Mouse (Mus musculus): ENCODE data around the gene Gkn3. TPM values are rescaled to one million over a fixed set of nuclear protein-coding genes. Genes with fewer than 3 reads are reported as not detected.
A peak's percentile ranks its signal among the peaks of the same experiment; 100 is the strongest.

Gene Gkn3
- total RNA-seq (2017) = not detected in 2 replicates

DNA sequence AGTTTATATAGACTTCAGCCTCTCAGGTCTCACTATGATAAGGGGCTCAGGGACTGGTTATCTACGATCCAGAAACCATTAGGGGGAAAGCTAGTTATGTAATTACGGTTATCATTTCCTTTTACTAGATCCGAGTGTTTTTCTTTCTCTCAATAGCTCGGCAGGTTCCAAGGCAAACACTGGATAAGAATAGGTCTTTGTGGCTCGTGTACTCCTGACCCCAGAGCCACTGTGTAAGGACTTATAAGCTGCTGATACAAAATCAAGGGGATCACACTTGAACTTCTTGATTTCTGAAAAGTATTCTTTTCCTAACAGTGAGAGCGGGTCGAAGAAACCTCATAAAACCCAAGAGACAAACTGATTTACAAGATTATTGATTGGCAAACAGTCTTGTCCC is at the start of gene Gkn3:
Gkn3 (minus strand) TSS at position 59 of the 400 bp plus-strand sequence.
- no peak for ATAC-seq (replicated peaks; ENCODE audit: low read depth, poor library complexity, severe bottlenecking)

GRCm38 (mm10) chr6:87436745-87437144 is 48.0 kb upstream of the Gkn3 start:
- ATAC-seq (replicated peaks; ENCODE audit: low read depth, poor library complexity, severe bottlenecking) = no peak

DNA sequence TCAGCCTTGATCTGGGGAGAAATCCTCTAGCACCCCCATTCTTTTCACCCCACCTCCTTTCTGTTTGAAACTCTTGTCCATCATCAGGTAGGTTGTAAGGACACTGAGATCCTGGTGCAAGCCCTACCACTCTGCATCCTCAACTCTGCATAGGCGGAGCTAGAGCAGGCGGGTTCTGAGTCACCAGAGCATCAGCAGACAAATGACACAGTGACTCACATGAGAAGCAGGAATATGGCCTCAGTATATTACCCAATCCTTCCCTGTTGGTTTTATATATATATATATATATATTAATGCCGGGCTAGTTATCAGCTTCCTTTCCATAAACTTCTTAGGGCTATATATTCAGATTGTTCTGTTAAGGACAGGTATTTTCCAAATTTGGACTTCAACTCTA is 47.1 kb upstream of the Gkn3 start:
- no peak for ATAC-seq (replicated peaks; ENCODE audit: low read depth, poor library complexity, severe bottlenecking)

DNA sequence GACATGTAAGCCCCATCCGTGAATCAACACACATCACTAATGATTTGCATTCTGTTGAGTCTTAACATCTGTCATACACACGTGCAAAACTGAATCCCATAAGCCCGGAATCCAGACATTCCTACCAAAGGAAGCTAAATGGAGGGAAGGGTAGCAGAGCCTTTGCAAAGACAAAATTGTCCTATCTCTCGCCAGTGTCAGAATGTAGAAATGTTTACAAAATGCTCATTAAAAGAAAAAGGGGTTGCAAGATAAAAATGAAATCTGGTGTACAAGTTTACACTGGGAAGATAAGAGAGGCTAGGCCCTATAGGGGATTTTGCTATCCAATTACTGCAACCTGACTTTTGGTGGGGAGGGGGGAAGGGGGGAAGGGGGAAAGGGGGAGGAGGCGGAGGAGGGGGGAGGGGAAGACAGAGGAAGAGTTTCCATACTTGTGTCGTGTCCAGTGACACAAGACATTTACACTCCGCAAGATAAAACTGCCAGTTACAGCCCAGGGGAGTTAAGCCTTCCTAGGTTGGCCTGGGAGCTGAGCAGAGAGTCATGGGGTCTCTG is 39.8 kb upstream of the Gkn3 start, which contains the start of gene Bmp10:
Bmp10 (plus strand) TSS at position 508 of the 558 bp plus-strand sequence.
- no peak for ATAC-seq (replicated peaks; ENCODE audit: low read depth, poor library complexity, severe bottlenecking)

DNA sequence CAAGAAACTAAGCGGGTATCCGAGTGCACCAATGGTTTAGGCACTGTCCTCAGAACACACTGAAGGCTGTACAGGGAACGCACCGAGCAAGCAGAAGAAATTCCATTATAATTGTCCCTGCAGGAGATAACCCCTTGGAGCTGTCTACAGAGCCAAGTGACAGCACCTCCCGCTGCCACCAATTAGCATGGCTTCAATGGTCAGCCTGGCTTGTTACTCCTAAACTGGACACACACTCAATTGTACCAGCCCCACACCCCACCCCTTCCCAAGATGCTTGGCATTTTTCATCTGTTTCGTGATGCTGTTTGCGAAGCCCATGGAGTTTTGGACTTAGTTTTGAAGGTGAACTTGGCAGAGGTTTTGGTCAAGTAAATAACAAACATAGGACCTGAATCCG is 38.9 kb upstream of the Gkn3 start:
- no peak for ATAC-seq (replicated peaks; ENCODE audit: low read depth, poor library complexity, severe bottlenecking)

- no peak for ATAC-seq (replicated peaks; ENCODE audit: low read depth, poor library complexity, severe bottlenecking)
These were observed 38.2 kb upstream of the Gkn3 start for GRCm38 (mm10) chr6:87426954-87427353.

DNA sequence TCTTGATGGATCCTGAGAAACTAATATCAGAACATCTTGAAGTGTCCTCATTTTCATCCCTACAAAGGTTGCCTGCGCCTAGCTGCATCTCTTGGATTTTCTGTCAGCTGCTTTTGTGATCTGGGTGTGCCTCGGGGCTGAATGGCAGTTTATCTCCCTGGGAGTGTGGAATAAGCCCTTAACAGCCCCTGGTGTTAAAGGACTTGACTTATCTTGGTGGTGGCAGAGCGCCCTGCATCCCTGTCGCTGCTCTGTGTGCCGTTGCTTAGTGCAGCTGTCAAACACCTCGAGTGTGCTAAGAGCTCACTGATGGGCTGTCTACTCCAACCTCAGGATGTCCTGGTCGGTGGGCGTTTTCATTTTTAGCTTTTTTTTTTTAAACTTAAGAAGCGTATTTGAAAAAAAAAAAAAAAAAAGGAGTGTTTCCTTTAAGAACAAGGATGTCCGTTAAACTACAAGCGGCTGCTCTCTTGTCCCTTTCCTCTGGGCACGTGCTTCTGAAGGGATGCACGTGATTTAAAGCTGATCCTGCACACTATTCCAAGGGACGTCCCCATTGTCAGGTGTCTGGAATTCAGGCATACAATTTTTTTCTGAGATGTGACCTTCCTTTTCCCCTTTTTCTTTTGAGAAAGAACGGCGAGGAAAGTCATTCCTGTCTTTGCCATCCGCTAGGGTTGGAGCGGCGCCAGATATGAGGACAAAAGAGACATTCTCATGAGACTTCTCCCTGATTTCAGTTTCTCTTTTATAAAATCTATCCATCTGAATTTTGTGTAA is 35.5 kb upstream of the Gkn3 start:
- peak; percentile 62 for ATAC-seq (replicated peaks; ENCODE audit: low read depth, poor library complexity, severe bottlenecking)

- ATAC-seq (replicated peaks; ENCODE audit: low read depth, poor library complexity, severe bottlenecking) = no peak
These were observed 33.6 kb upstream of the Gkn3 start for GRCm38 (mm10) chr6:87422304-87422703.

DNA sequence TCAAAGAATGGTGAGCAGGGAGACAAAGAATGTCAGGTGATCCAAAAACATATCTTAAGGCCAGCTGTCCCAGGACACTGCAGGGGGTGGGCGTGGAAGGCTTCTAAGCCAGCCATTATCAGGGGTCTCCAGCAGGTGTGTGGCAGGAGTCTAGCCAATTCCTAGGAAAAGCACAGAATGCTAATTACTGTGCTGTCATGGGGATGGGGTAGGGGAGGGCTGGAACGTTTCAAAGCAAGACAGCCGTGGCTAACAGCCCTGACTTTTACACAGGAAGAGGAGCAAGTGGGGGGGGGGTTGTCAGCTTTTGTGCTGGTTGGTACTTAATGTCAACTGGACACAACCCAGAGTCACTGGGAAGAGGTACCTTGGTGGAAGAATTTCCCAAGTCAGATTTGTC is 23.3 kb upstream of the Gkn3 start:
- ATAC-seq (replicated peaks; ENCODE audit: low read depth, poor library complexity, severe bottlenecking) = no peak

- no peak for ATAC-seq (replicated peaks; ENCODE audit: low read depth, poor library complexity, severe bottlenecking)
These were observed 12.7 kb upstream of the Gkn3 start for GRCm38 (mm10) chr6:87401456-87401855.

- peak; percentile 73 for ATAC-seq (replicated peaks; ENCODE audit: low read depth, poor library complexity, severe bottlenecking)
These were observed 11.3 kb upstream of the Gkn3 start for GRCm38 (mm10) chr6:87399886-87400566.

GRCm38 (mm10) chr6:87399137-87399536 is 10.4 kb upstream of the Gkn3 start:
- peak; percentile 76 for ATAC-seq (replicated peaks; ENCODE audit: low read depth, poor library complexity, severe bottlenecking)

DNA sequence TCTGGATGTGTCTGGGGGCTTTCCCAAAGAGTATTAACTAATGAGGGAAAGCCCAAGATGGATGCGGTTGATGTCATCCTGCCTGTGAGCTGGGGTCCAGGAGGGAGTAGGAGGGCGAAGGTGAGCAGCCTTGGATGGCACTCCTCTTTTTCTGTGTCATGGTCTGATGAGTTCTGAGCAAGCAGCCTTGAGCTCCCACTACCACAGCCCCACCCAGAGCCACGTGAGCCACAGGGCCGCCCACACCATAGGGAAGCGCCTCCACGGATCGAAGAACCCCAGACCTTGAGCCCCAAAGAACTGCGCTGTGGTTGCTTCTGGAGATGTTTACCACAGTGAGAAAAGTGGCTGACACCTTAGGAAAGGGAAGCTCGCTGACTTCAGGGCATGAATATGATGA is 6.0 kb upstream of the Gkn3 start:
- ATAC-seq (replicated peaks; ENCODE audit: low read depth, poor library complexity, severe bottlenecking) = no peak

GRCm38 (mm10) chr6:87393466-87394205 is 4.9 kb upstream of the Gkn3 start:
- ATAC-seq (replicated peaks; ENCODE audit: low read depth, poor library complexity, severe bottlenecking) = peak; percentile 76

GRCm38 (mm10) chr6:87389455-87389989 is 787 bp upstream of the Gkn3 start:
- ATAC-seq (replicated peaks; ENCODE audit: low read depth, poor library complexity, severe bottlenecking) = no peak

DNA sequence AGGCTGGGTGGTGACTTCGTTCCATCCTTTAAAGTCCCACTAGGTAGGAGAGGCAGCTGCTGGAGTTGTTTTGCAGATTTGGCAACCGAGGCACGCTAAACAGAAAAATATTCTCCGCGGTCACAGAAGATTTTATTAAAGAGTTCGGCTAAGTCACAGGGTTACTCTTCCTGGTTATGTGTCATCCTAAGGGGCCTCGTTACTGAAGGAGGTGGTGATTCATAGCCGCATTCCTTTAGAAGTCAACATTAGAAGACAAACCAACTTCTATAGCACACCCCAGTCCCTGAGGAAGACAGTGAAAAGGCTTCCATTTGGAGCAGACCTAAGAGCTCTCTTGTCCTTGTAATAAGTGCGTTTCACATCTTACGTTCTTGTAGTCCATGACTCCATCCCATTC is 2.1 kb downstream of the Gkn3 start:
- no peak for ATAC-seq (replicated peaks; ENCODE audit: low read depth, poor library complexity, severe bottlenecking)

DNA sequence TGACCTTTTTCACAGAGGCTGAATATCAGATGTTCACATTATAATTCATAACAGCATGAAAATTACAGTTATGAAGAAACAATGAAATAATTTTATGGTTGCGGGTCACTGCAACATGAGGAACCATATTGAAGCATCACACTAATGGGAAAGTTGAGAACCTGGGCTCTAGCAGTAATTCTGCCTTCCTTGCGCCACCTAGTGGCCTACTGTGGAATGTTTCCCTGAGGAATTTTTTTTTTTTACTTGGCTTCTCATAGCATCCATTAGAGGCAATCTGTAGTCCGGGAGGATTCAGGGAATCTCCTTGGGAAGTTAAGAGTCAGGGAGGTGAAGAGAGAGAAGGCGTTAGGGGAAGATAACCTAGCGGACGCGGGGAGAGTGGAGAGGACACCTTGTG is 2.5 kb downstream of the Gkn3 start:
- 0 out of 2 replicates have a peak, but pooled peaks have one; percentile 52 for ATAC-seq (replicated peaks; ENCODE audit: low read depth, poor library complexity, severe bottlenecking)

- ATAC-seq (replicated peaks; ENCODE audit: low read depth, poor library complexity, severe bottlenecking) = no peak
These were observed 4.0 kb downstream of the Gkn3 start for GRCm38 (mm10) chr6:87384761-87385160.

- ATAC-seq (replicated peaks; ENCODE audit: low read depth, poor library complexity, severe bottlenecking) = 0 out of 2 replicates have a peak, but pooled peaks have one; percentile 52
These were observed 4.6 kb downstream of the Gkn3 start for GRCm38 (mm10) chr6:87383926-87384691.

All from common myeloid progenitor, adult 5-6 weeks (primary cell).